Mouse (Mus musculus): ENCODE results near the gene Baat. TPM values are rescaled to one million over a fixed set of nuclear protein-coding genes. Genes with fewer than 3 reads are reported as not detected.

Gene Baat
- not detected for polyA plus RNA-seq (2017; shearing (Covaris generic))

GRCm38 (mm10) chr4:49506386-49506785 is at the start of gene Baat:
TSS of gene Baat (minus strand) at chr4:49506557.

GRCm38 (mm10) chr4:49549383-49549782 is 43.0 kb upstream of the Baat start, which contains the start of gene Aldob:
TSS of gene Aldob (minus strand) at chr4:49549546.

GRCm38 (mm10) chr4:49520572-49521340 is 14.4 kb upstream of the Baat start, which contains the start of the genes Mrpl50 and Zfp189:
TSS of gene Mrpl50 (minus strand) at chr4:49521093.
TSS of gene Zfp189 (plus strand) at chr4:49521176.

GRCm38 (mm10) chr4:49473435-49474100 is 32.8 kb downstream of the Baat start, which contains the start of gene Acnat1:
TSS of gene Acnat1 (minus strand) at chr4:49473912.

Other genes with a start within 250 kb of the Baat start
- gene Acnat2, start 98.4 kb downstream of the Baat start, polyA plus RNA-seq (2017; shearing (Covaris generic)) = under 1 TPM; 0.22 to 0.88 TPM
- 1 to 10 TPM in 1 of 2 experiments, not detected in 1; 1.4 TPM for gene Acnat1, start 32.6 kb downstream of the Baat start, polyA plus RNA-seq (2017; shearing (Covaris generic))
- 10 to 100 TPM; 24.1 to 34.7 TPM for gene Mrpl50, start 14.5 kb upstream of the Baat start, polyA plus RNA-seq (2017; shearing (Covaris generic))
- gene Zfp189, start 14.6 kb upstream of the Baat start, polyA plus RNA-seq (2017; shearing (Covaris generic)) = 1 to 10 TPM; 3.9 to 6.3 TPM
- not detected for gene Aldob, start 43.0 kb upstream of the Baat start, polyA plus RNA-seq (2017; shearing (Covaris generic))
- gene Tmem246, start 91.3 kb upstream of the Baat start, polyA plus RNA-seq (2017; shearing (Covaris generic)) = under 1 TPM in 1 of 2 experiments, not detected in 1; 0.28 TPM
- 10 to 100 TPM; 47.4 to 52.2 TPM for gene Rnf20, start 125.4 kb upstream of the Baat start, polyA plus RNA-seq (2017; shearing (Covaris generic))
- gene Ppp3r2, start 175.5 kb upstream of the Baat start, polyA plus RNA-seq (2017; shearing (Covaris generic)) = under 1 TPM; 0.31 to 0.76 TPM